Mouse (Mus musculus) left cerebral cortex, postnatal 4 days (tissue): ENCODE measurements around the gene 1110004F10Rik. TPM values are rescaled to one million over a fixed set of nuclear protein-coding genes. Genes with fewer than 3 reads are reported as not detected.
A peak's percentile ranks its signal among the peaks of the same experiment; 100 is the strongest.

Experiments used
- DNase-seq: peaks from one replicate; pipeline ENCODE4 v3.0.0-alpha.2; 2022
- intact Hi-C: fragments of 180-260 bp; cut with DNase I; formaldehyde crosslinking; loops from one replicate; pipeline ENCODE4 v1.15.1; 2025
- total RNA-seq, 2 experiments: library from RNA; stranded (reverse); gene quantifications; 2 replicates each; pipeline ENCODE4 v1.2.3; 2021

The 1110004F10Rik gene
- 100 to 1,000 TPM; 161 to 174 TPM for total RNA-seq

DNA sequence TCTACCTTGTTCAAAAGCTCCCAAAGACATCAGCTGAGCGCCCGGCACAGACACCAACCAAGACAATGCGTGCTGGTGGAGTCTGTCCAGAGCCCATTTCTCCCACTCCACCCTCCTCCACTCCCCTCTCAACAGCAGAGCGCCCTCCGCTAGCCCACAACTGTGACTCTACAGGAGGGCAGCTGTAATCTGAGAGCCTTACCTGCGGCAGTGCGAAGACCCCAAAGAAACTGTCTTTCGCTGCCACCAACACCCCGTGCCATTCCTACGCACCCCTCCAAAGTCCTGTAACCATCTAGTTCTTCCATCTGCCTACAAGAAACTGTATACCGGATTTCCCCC is at the start of gene 1110004F10Rik:
1110004F10Rik (plus strand) TSS at position 202 of the 342 bp plus-strand sequence.
- intact Hi-C loops = loop anchor here (5.0 to 10.0 kb wide), 3 partner anchors 674 to 1167 kb away; no protein-coding TSS in a partner anchor

GRCm38 (mm10) chr7:116002726-116003125 is 36.5 kb upstream of the 1110004F10Rik start:
- no peak for DNase-seq
- intact Hi-C loops = no loop called here

More for the DNA sequence above, at the start of gene 1110004F10Rik:
- no peak for DNase-seq

DNA sequence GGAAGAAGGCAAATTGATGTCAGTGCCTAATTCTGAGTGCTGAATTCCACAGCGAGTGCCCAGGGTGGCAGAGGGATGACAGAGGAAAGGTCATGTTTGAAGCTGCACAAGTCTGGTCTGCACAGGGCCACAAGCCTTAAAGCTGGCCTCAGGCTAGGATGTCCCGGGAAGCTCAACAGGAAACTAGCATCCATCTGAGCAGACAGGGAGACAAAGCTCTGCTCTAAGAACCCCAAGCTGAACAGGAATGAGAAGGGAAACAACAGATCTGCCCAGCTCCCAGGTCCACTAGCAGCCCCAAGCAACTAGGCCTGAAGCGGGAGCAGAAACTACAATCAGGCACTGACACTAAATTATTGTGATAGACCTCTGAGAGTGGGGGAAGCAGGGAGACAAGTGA is 9.2 kb upstream of the 1110004F10Rik start:
- intact Hi-C loops = loop anchor here (5.0 to 10.0 kb wide), 2 partner anchors 208 to 665 kb away; no protein-coding TSS in a partner anchor
- DNase-seq = no peak

GRCm38 (mm10) chr7:116030597-116031387 is 8.4 kb upstream of the 1110004F10Rik start:
- intact Hi-C loops = loop anchor here (5.0 to 10.0 kb wide), 2 partner anchors 208 to 666 kb away; no protein-coding TSS in a partner anchor
- DNase-seq = peak; percentile 43

- DNase-seq = no peak
- intact Hi-C loops = loop anchor here (5.0 to 10.0 kb wide), 2 partner anchors 209 to 667 kb away; no protein-coding TSS in a partner anchor
Measured at GRCm38 (mm10) chr7:116031388-116031717, 7.8 kb upstream of the 1110004F10Rik start.

GRCm38 (mm10) chr7:116031718-116032595 is 7.2 kb upstream of the 1110004F10Rik start:
- peak; percentile 48 for DNase-seq

GRCm38 (mm10) chr7:116032596-116033307 is 6.4 kb upstream of the 1110004F10Rik start:
- intact Hi-C loops = loop anchor here (5.0 to 10.0 kb wide), 2 partner anchors 210 to 668 kb away; no protein-coding TSS in a partner anchor
- DNase-seq = peak; percentile 78

More at GRCm38 (mm10) chr7:116031718-116032595, 7.2 kb upstream of the 1110004F10Rik start:
- intact Hi-C loops = loop anchor here (5.0 to 10.0 kb wide), 2 partner anchors 210 to 667 kb away; no protein-coding TSS in a partner anchor

GRCm38 (mm10) chr7:116033371-116034241 is 5.6 kb upstream of the 1110004F10Rik start:
- intact Hi-C loops = loop anchor here (5.0 to 10.0 kb wide), 2 partner anchors 211 to 669 kb away; no protein-coding TSS in a partner anchor
- peak; percentile 68 for DNase-seq

DNA sequence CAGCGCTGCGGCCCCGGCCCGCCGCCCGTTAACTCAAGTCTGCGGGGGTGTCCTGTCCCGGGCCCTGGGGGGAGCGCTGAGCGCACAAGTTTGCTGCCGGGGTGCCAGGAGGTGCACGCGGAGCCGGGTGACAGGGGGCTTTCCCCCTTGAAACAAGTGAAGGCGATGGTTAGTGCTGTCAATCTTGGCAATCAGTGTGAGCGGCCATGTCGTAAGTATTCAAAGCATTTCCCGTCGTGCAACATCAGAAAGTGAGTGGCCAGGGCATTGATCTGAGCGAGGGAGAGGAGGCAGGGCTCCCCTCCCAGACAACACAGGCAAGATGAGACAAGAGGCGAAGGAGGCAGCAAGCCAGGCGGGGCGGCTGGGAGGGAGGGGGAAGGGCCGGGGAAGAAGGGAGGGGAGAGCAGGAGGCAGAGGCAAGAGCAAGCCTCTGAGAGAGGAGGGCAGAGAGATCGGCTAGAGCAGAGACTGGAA is 4.9 kb upstream of the 1110004F10Rik start:
- peak; percentile 80 for DNase-seq
- intact Hi-C loops = loop anchor here (5.0 to 10.0 kb wide), 2 partner anchors 212 to 670 kb away; no protein-coding TSS in a partner anchor

DNA sequence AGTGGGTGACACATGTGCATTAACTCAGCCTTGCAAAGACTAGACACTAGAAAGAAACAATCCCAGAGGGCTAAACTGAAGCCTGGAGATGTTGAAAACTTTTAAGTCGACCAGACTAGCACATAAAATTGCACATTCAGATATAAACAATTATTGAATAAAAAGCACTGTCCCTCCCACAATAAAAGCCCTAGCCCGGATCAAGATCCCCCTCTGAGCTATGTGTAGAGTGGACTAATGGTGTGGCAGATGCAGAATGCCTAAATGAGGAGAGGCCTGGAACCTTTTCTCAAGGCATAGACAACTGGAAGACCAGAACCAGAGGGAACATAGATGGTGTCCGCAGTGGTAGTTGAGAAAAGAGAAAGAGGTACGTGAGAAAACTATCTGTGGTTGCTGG is 3.7 kb upstream of the 1110004F10Rik start:
- intact Hi-C loops = loop anchor here (5.0 to 10.0 kb wide), 3 partner anchors 671 to 1163 kb away; no protein-coding TSS in a partner anchor
- DNase-seq = no peak

GRCm38 (mm10) chr7:116036591-116037555 is 2.3 kb upstream of the 1110004F10Rik start:
- intact Hi-C loops = loop anchor here (5.0 to 10.0 kb wide), 3 partner anchors 672 to 1165 kb away; no protein-coding TSS in a partner anchor
- DNase-seq = no peak

- intact Hi-C loops = loop anchor here (5.0 to 10.0 kb wide), 3 partner anchors 673 to 1166 kb away; no protein-coding TSS in a partner anchor
- DNase-seq = no peak
Measured at GRCm38 (mm10) chr7:116038024-116038423, 1.2 kb upstream of the 1110004F10Rik start.

DNA sequence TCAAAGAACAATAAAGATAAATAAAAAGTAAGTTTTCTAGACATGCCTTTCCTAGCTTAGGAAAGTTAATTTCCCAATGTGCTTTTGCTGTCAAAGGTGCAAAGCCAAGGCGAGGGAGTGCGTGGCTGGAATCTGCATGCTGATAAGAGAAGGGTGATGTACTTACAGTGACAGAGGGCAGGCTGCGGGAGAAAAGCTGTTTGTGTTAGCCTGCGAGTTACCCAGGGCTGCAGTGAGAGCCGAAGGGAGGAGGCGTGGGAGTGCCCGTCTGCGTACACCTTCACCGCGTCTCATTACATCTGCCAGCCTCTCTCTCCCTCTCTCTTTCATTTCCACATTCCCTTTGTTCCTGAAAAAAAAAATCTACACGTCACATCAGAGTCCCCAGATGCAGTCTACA is 686 bp upstream of the 1110004F10Rik start, which contains the start of gene Sox6:
Sox6 (minus strand) TSS at position 286 of the 400 bp plus-strand sequence.
- no peak for DNase-seq
- intact Hi-C loops = loop anchor here (5.0 to 10.0 kb wide), 3 partner anchors 674 to 1166 kb away; no protein-coding TSS in a partner anchor

- peak; percentile 89 for DNase-seq
- intact Hi-C loops = loop anchor here (5.0 to 10.0 kb wide), 3 partner anchors 675 to 1168 kb away; no protein-coding TSS in a partner anchor
Measured at GRCm38 (mm10) chr7:116039538-116040466, 605 bp downstream of the 1110004F10Rik start.

DNA sequence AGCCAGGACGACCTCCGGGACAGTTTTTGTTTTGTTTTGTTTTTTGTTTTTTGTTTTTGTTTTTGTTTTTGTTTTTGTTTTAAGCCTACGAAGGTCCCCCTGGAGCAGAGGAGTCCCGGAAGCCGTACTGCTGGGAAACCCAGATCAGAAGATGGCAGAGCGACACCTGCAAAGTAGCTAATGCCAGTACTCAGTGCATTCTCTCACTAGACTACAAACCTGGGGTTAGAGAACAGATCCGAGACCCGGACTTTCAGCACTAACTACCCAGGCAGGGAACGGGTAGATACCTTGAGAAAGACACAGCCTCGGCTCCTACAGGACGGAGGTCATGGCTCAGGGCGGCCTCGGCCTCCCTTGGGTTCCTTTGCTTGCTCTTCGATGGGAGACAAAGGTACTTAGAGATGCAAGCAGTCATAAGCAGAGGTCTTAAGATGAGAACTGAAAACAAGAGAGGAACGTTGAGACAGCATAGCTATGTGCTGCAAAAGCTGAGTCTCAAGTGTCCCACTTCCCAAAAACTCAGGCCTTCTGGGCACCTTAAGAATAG is 1.3 kb downstream of the 1110004F10Rik start:
- no peak for DNase-seq
- intact Hi-C loops = no loop called here

- DNase-seq = no peak
- intact Hi-C loops = no loop called here
Measured at GRCm38 (mm10) chr7:116060739-116061138, 21.5 kb downstream of the 1110004F10Rik start.
